Mouse (Mus musculus) embryonic facial prominence, embryonic 14.5 days (tissue): ENCODE data around the gene Mab21l1. TPM values are rescaled to one million over a fixed set of nuclear protein-coding genes. Genes with fewer than 3 reads are reported as not detected.

ENCODE experiments used
- ATAC-seq: fragments of 200-750 bp; cut with Nextera tagmentation; 2 replicates; pipeline ENCODE4 v1.8.0; 2017; ENCODE audit warnings: low read depth, moderate number of reproducible peaks, moderate TSS enrichment
- DNase-seq: peaks from one replicate; pipeline ENCODE4 v3.0.0-alpha.2; 2015; ENCODE audit warnings: low spot score
- H3K27ac ChIP-seq: fragments of 300-500 bp; sonication (generic); replicated peaks from 2 replicates; pipeline ENCODE4 v1.5.1; 2014; ENCODE audit warnings: low read depth, mild to moderate bottlenecking, low read length, moderate library complexity
- H3K27me3 ChIP-seq: fragments of 300-500 bp; sonication (generic); replicated peaks from 2 replicates; pipeline ENCODE4 v1.6.1; 2014; ENCODE audit warnings: low read length; ENCODE audit not compliant: control insufficient read depth, insufficient read depth
- H3K36me3 ChIP-seq: fragments of 300-500 bp; sonication (generic); 2 replicates; pipeline ENCODE4 v1.6.1; 2014; ENCODE audit warnings: low read length, mixed read lengths; ENCODE audit not compliant: control insufficient read depth, insufficient read depth
- H3K4me1 ChIP-seq: fragments of 300-500 bp; sonication (generic); 2 replicates; pipeline ENCODE4 v1.6.1; 2014; ENCODE audit warnings: antibody characterized with exemption, low read length; ENCODE audit not compliant: control insufficient read depth, insufficient read depth
- H3K4me2 ChIP-seq: fragments of 300-500 bp; sonication (generic); 2 replicates; pipeline ENCODE4 v1.6.1; 2014; ENCODE audit warnings: low read depth, mild to moderate bottlenecking, low read length, moderate library complexity, mixed read lengths
- H3K4me3 ChIP-seq: fragments of 300-500 bp; sonication (generic); 2 replicates; pipeline ENCODE4 v1.5.1; 2014; ENCODE audit warnings: low read depth, mild to moderate bottlenecking, low read length
- H3K9ac ChIP-seq: fragments of 300-500 bp; sonication (generic); 2 replicates; pipeline ENCODE4 v1.6.1; 2014; ENCODE audit warnings: low read depth, mild to moderate bottlenecking, low read length, moderate library complexity, mixed read lengths
- H3K9me3 ChIP-seq: fragments of 300-500 bp; sonication (generic); 2 replicates; pipeline ENCODE4 v1.6.1; 2016; ENCODE audit warnings: low read length; ENCODE audit not compliant: control insufficient read depth
- WGBS: fragments of 180-500 bp; shearing (Covaris S2); extraction: QIAGEN DNeasy Blood & Tissue Kit; methylation state at CpG from one replicate; pipeline ENCODE4 v1.1.7; 2014; 5-methylcytosine and 5-hydroxymethylcytosine counted together
- polyA plus RNA-seq: library from polyadenylated mRNA; unstranded; fragments of >200 nt; fragmentation: Nextera tagmentation; extraction: Ambion mirVana; gene quantifications from 2 replicates; pipeline ENCODE4 v1.2.1, GENCODE M21; 2014

The Mab21l1 gene
- polyA plus RNA-seq, 1 experiment from 2014 or later = 21.9 TPM

DNA sequence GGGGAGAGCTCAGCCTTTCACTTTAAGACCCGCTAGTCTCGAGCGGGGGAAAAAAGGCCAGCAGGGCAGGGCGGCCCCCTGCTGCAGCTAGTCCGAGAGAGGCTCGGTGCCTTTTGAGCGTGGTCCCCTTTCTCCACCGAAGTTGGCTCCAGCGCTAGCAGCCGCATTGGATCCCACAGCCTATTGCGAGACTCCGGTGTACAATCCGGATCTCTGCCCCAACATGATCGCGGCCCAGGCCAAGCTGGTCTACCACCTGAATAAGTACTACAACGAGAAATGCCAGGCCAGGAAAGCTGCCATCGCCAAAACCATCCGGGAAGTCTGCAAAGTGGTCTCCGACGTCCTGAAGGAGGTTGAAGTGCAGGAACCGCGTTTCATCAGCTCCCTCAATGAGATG lies 461 bp downstream of the Mab21l1 start:
- Histone ChIP-seq H3K4me1 (no peaks in the 10 kb centered on the region), H3K4me2 (peak overlapping the region; percentile 78), H3K27me3 (peaks cover 25% of the 10 kb centered on the region), H3K9me3 (no peaks in the 10 kb centered on the region), H3K36me3 (no peaks in the 10 kb centered on the region), H3K9ac (peak overlapping the region; percentile 91), H3K4me3 (peak overlapping the region; percentile 52), H3K27ac (peak overlapping the region; percentile 89)
- DNase-seq (no peak), ATAC-seq (no peak)
- 8% methylated on average over 19 of the region's 22 CpGs for WGBS

DNA sequence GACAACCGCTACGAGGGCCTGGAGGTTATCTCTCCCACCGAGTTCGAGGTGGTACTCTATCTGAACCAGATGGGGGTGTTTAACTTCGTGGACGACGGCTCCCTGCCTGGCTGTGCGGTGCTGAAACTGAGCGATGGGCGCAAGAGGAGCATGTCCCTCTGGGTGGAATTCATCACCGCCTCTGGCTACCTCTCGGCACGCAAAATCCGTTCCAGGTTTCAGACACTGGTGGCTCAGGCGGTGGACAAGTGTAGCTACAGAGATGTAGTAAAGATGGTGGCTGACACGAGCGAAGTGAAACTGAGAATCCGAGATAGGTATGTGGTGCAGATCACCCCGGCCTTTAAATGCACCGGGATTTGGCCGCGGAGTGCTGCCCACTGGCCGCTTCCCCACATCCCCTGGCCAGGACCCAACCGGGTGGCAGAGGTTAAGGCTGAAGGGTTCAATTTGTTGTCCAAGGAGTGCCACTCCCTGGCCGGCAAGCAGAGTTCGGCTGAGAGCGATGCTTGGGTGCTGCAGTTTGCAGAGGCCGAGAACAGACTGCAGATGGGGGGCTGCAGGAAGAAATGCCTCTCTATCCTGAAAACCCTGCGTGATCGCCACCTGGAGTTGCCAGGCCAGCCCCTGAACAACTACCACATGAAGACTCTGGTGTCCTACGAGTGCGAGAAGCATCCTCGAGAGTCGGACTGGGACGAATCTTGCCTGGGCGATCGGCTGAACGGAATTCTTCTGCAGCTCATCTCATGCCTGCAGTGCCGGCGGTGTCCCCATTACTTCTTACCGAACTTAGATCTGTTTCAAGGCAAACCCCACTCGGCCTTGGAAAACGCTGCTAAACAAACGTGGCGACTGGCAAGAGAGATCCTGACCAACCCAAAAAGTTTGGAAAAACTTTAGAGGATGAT lies 1.1 kb downstream of the Mab21l1 start:
- H3K9ac ChIP-seq = peak overlapping the region; percentile 91
- H3K4me1 ChIP-seq = no peaks in the 10 kb centered on the region
- peak overlapping the region; percentile 89 for H3K27ac ChIP-seq
- H3K36me3 ChIP-seq = no peaks in the 10 kb centered on the region
- H3K27me3 ChIP-seq = peaks cover 18% of the 10 kb centered on the region
- ATAC-seq (no peak), DNase-seq (no peak)
- no peaks in the 10 kb centered on the region for H3K9me3 ChIP-seq
- H3K4me3 ChIP-seq = peak overlapping the region; percentile 52
- H3K4me2 ChIP-seq = peak overlapping the region; percentile 78
- WGBS = 7% methylated on average over 45 of the region's 45 CpGs

DNA sequence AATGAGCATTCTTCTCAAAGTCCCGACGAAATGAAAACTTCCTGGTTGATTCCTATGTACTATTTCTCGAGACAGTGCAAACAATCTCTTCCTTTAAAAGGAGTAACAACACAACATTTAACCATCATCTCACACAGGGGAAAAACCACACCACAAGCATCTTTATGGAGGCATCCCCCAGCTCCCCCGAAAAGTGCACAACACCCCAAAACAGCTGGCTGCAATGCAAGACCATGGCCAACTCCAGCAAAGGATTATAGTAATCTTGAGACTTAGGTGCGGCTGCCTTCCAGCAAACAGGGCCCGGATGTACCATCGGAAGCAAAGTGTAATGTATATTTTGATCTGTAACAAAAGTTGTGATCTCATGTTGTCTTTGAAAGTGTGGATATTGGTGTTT lies 1.8 kb downstream of the Mab21l1 start:
- Histone ChIP-seq H3K27me3 (peaks cover 18% of the 10 kb centered on the region), H3K4me2 (peak overlapping the region; percentile 78), H3K9ac (peak overlapping the region; percentile 91), H3K4me3 (peak overlapping the region; percentile 52), H3K4me1 (no peaks in the 10 kb centered on the region), H3K9me3 (no peaks in the 10 kb centered on the region), H3K36me3 (no peaks in the 10 kb centered on the region), H3K27ac (peak overlapping the region; percentile 89)
- ATAC-seq (no peak), DNase-seq (no peak)
- WGBS = 14% methylated on average over 7 of the region's 7 CpGs

DNA sequence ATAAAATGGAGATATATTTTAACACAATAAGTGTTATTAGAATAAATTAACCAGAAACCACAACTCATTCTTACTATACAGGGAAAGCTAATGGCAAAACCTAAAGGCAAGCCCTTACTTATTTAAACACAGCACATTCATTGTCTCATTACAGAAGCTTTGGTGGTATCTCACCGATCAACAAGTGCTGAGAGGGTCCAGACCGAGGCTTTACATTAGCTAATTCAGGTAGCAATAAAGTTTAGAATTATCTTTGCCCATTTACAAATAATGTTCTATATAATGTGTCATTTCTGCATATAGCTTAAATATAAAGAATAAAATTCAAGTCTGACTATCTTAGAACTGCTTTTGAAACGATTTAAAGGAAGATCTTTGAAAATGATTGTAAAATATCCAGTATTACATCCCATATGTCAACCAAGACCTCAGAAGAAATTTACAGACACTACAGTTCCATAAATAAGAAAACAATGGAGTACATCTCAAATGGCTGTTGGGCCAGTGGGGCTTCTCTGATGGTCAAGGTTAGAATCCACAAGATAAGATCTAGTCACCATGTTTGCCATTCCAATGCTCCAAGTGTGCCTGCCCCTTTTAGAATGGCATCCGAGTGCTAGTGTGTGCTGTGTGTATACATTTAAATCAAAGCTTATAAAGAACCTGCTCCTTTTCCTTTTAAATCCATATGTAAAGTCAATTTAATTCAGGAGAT lies 3.1 kb downstream of the Mab21l1 start:
- DNase-seq (no peak), ATAC-seq (no peak)
- Histone ChIP-seq H3K4me1 (peaks cover 6% of the 10 kb centered on the region; the same call in 1 of the 2 replicates), H3K27me3 (peaks cover 15% of the 10 kb centered on the region), H3K4me3 (peak overlapping the region; percentile 47), H3K9me3 (no peaks in the 10 kb centered on the region), H3K27ac (peak overlapping the region; percentile 97), H3K4me2 (peak overlapping the region; percentile 87), H3K9ac (peak overlapping the region; percentile 92), H3K36me3 (no peaks in the 10 kb centered on the region)
- WGBS = 32% methylated on average over 4 of the region's 4 CpGs

DNA sequence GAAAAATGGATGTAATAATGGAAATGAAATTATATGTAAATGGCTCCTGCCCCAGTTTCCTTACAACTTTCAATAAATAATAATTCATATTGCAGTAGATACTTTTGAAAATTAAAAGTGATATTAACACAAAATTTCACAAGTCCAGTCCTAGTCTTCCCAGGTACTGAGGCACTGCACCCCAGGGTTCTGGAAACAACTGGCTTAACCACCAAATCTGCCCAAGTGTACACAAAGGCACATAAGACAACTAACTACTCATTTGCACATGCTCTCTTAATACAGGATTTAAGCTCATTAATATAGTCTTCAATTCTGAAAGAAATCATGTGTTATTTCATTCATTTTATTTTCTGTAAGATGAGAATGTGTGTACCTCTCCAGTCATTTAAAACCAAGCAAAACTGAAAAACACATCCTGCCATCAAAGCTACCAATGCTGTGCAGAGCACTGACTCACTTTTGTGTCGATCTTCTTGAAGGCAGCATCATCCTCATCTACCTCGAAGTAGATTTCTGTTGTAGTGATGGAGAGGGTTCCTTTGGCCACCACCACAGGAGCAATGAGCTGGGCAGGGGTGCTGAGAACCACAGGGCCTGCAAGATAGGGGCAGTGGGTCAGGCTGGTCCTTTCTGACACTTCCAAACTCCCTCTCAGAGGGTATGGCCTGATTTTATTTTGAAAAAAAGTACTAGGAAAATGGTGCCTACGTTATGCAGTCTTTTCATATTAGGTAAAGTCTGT lies 3.8 kb downstream of the Mab21l1 start:
- no peak for DNase-seq
- Histone ChIP-seq H3K27ac (peak overlapping the region; percentile 97), H3K4me3 (peak overlapping the region; percentile 47), H3K9ac (peak overlapping the region; percentile 92), H3K4me2 (peak overlapping the region; percentile 87), H3K27me3 (peaks cover 15% of the 10 kb centered on the region), H3K4me1 (peaks cover 6% of the 10 kb centered on the region; the same call in 1 of the 2 replicates), H3K36me3 (no peaks in the 10 kb centered on the region), H3K9me3 (no peaks in the 10 kb centered on the region)
- 31% methylated on average over 3 of the region's 3 CpGs for WGBS
- ATAC-seq = no peak

DNA sequence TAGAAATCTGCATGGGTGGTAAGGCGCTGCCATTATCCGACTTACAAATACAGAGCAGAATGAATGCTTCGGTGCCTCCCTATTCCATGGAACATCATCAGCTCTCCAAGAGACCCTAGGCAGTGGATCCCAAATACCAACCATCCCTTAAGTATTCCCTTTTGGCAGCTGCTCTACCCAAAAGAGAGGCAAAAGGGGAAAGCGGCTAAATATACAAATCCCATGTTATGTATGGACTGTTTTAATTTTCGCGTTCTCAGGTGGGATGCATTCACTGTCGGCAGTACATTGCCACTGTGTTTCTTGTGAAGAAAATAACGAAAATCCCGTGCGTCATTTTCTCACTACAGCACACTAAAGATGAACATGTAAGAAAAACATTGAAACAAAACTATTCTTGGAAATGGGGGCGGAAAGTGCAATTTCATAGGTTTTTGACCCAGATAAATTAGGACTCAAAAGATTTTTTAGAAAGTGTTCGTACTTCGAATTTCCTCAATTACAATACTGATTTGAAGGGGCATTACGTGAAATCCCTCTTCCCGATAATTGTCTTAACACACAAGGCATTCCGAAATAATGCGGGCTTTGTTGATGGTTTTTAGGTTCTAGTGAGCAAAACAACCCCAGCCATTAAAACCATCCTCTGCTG lies 4.7 kb downstream of the Mab21l1 start:
- H3K27ac ChIP-seq = peak overlapping the region; percentile 97
- DNase-seq = peak; percentile 66
- WGBS = 16% methylated on average over 17 of the region's 17 CpGs
- H3K4me1 ChIP-seq = peaks cover 6% of the 10 kb centered on the region; the same call in 1 of the 2 replicates
- H3K4me2 ChIP-seq = peak overlapping the region; percentile 87
- peaks cover 9% of the 10 kb centered on the region for H3K27me3 ChIP-seq
- H3K36me3 ChIP-seq = no peaks in the 10 kb centered on the region
- ATAC-seq = no peak
- H3K9me3 ChIP-seq = no peaks in the 10 kb centered on the region
- peak overlapping the region; percentile 47 for H3K4me3 ChIP-seq
- peak overlapping the region; percentile 92 for H3K9ac ChIP-seq

DNA sequence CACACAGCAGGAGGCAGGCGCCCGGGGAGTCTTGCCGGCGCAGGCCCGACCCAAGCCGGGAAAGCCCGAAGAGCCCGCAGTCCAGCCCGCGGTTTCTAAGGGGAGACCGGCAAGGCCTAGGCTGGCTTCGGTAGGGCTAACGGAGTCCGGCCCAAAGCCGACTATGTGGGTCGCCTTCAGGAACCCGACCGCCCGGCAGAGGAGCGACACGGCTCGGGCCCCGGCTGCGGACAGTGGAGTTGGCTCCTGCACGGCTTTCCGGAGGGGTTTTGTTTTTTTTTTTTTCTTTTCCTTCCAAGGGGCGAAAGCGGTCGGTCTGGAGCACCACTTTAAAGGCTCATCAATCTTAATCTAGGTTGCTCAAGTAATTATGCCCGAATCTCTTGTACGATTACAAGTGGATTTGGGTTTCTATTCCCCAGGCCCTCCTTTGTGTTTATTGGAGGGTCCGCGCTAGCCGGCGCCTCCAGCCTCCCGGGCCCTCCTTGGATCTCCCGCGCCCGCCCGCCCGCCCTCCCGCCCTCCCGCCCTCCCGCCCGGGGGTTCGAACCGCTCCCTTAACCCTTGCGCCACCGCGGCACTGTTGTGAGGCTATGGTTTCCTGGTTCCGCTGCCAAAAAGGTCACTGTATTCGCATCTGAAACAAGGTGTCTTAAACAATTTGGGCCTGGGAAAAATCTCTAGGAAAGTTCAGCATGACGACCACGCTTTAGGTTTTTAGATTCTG lies 5.3 kb downstream of the Mab21l1 start:
- Histone ChIP-seq H3K27me3 (peaks cover 6% of the 10 kb centered on the region), H3K4me2 (peak overlapping the region; percentile 87), H3K9me3 (no peaks in the 10 kb centered on the region), H3K4me1 (peaks cover 6% of the 10 kb centered on the region; the same call in 1 of the 2 replicates), H3K4me3 (peak overlapping the region; percentile 47), H3K27ac (peak overlapping the region; percentile 97), H3K36me3 (no peaks in the 10 kb centered on the region), H3K9ac (peak overlapping the region; percentile 92)
- under 1% methylated on average over 50 of the region's 54 CpGs for WGBS
- DNase-seq = peak; percentile 85
- peak; percentile 64 for ATAC-seq
